Mouse (Mus musculus): ENCODE data around the gene Stkld1. TPM values are rescaled to one million over a fixed set of nuclear protein-coding genes. Genes with fewer than 3 reads are reported as not detected.

The Stkld1 gene
- polyA plus RNA-seq, 1 experiment from 2014 or later, result 0.10 TPM

GRCm38 (mm10) chr2:26909387-26909784 lies 24.5 kb upstream of the Stkld1 start:
- Histone ChIP-seq H3K27me3 (replicated peaks; ENCODE audit: control insufficient read depth, insufficient read depth, low read length) (no peaks in the 10 kb centered on the region), H3K27ac (ENCODE audit: low read depth, low read length) (no peak overlapping the region), H3K9me3 (ENCODE audit: control insufficient read depth) (no peaks in the 10 kb centered on the region), H3K4me2 (replicated peaks; ENCODE audit: low read depth) (peak overlapping the region; percentile 83), H3K4me1 (replicated peaks; ENCODE audit: control insufficient read depth, insufficient read depth, low read length) (peaks cover 8% of the 10 kb centered on the region), H3K4me3 (ENCODE audit: low read depth, low read length) (peak overlapping the region; percentile 71), H3K9ac (ENCODE audit: low read depth, low read length) (peak overlapping the region; percentile 70), H3K36me3 (ENCODE audit: control insufficient read depth, insufficient read depth) (peaks cover 38% of the 10 kb centered on the region)
- TF ChIP-seq CTCF (IDR thresholded peaks at IDR 0.05; ENCODE audit: low read depth), result peak; percentile 50
- no peak for ATAC-seq

GRCm38 (mm10) chr2:26910124-26910993 lies 23.5 kb upstream of the Stkld1 start, which contains the start of the genes Med22 and Rpl7a:
Gene Med22, minus strand, starts transcription at chr2:26910677.
Gene Rpl7a, plus strand, starts transcription at chr2:26910764.
- H3K4me3 ChIP-seq (ENCODE audit: low read depth, low read length), result peak within 1 kb of the TSS; percentile 71
- no peaks in the 10 kb centered on the region for H3K9me3 ChIP-seq (ENCODE audit: control insufficient read depth)
- H3K36me3 ChIP-seq (ENCODE audit: control insufficient read depth, insufficient read depth), result peaks cover 39% of the 10 kb centered on the region
- peak; percentile 91 for ATAC-seq
- TF ChIP-seq CTCF (IDR thresholded peaks at IDR 0.05; ENCODE audit: low read depth), result peak; percentile 25
- under 1% methylated on average over 74 of the region's 74 CpGs for WGBS
- H3K27me3 ChIP-seq (replicated peaks; ENCODE audit: control insufficient read depth, insufficient read depth, low read length), result no peaks in the 10 kb centered on the region
- H3K4me1 ChIP-seq (replicated peaks; ENCODE audit: control insufficient read depth, insufficient read depth, low read length), result peaks cover 8% of the 10 kb centered on the region
- peak within 1 kb of the TSS; percentile 90 for H3K27ac ChIP-seq (ENCODE audit: low read depth, low read length)
- peak within 1 kb of the TSS; percentile 95 for H3K9ac ChIP-seq (ENCODE audit: low read depth, low read length)
- peak within 1 kb of the TSS; percentile 83 for H3K4me2 ChIP-seq (replicated peaks; ENCODE audit: low read depth)

GRCm38 (mm10) chr2:26910994-26911765 lies 22.7 kb upstream of the Stkld1 start:
- H3K36me3 ChIP-seq (ENCODE audit: control insufficient read depth, insufficient read depth), result peaks cover 31% of the 10 kb centered on the region

GRCm38 (mm10) chr2:26912253-26912770 lies 21.5 kb upstream of the Stkld1 start:
- peak overlapping the region; percentile 83 for H3K4me2 ChIP-seq (replicated peaks; ENCODE audit: low read depth)
- TF ChIP-seq CTCF (IDR thresholded peaks at IDR 0.05; ENCODE audit: low read depth), result no peak
- peak overlapping the region; percentile 71 for H3K4me3 ChIP-seq (ENCODE audit: low read depth, low read length)
- 62% methylated on average over 5 of the region's 5 CpGs for WGBS
- peak overlapping the region; percentile 90 for H3K27ac ChIP-seq (ENCODE audit: low read depth, low read length)
- ATAC-seq, result no peak
- peaks cover 12% of the 10 kb centered on the region for H3K4me1 ChIP-seq (replicated peaks; ENCODE audit: control insufficient read depth, insufficient read depth, low read length)
- peaks cover 32% of the 10 kb centered on the region for H3K36me3 ChIP-seq (ENCODE audit: control insufficient read depth, insufficient read depth)
- H3K9ac ChIP-seq (ENCODE audit: low read depth, low read length), result peak overlapping the region; percentile 95
- H3K27me3 ChIP-seq (replicated peaks; ENCODE audit: control insufficient read depth, insufficient read depth, low read length), result no peaks in the 10 kb centered on the region
- H3K9me3 ChIP-seq (ENCODE audit: control insufficient read depth), result no peaks in the 10 kb centered on the region

More at GRCm38 (mm10) chr2:26910994-26911765, 22.7 kb upstream of the Stkld1 start:
- peak overlapping the region; percentile 71 for H3K4me3 ChIP-seq (ENCODE audit: low read depth, low read length)
- no peaks in the 10 kb centered on the region for H3K9me3 ChIP-seq (ENCODE audit: control insufficient read depth)
- no peak for TF ChIP-seq CTCF (IDR thresholded peaks at IDR 0.05; ENCODE audit: low read depth)
- peak overlapping the region; percentile 95 for H3K9ac ChIP-seq (ENCODE audit: low read depth, low read length)
- peaks cover 8% of the 10 kb centered on the region for H3K4me1 ChIP-seq (replicated peaks; ENCODE audit: control insufficient read depth, insufficient read depth, low read length)
- H3K27me3 ChIP-seq (replicated peaks; ENCODE audit: control insufficient read depth, insufficient read depth, low read length), result no peaks in the 10 kb centered on the region
- WGBS, result under 1% methylated on average over 37 of the region's 37 CpGs
- peak; percentile 28 for ATAC-seq
- H3K4me2 ChIP-seq (replicated peaks; ENCODE audit: low read depth), result peak overlapping the region; percentile 83
- H3K27ac ChIP-seq (ENCODE audit: low read depth, low read length), result peak overlapping the region; percentile 90

GRCm38 (mm10) chr2:26913416-26914147 lies 20.3 kb upstream of the Stkld1 start:
- Histone ChIP-seq H3K4me1 (replicated peaks; ENCODE audit: control insufficient read depth, insufficient read depth, low read length) (peaks cover 15% of the 10 kb centered on the region), H3K27ac (ENCODE audit: low read depth, low read length) (no peak overlapping the region), H3K27me3 (replicated peaks; ENCODE audit: control insufficient read depth, insufficient read depth, low read length) (no peaks in the 10 kb centered on the region), H3K9ac (ENCODE audit: low read depth, low read length) (no peak overlapping the region), H3K4me3 (ENCODE audit: low read depth, low read length) (no peak overlapping the region), H3K4me2 (replicated peaks; ENCODE audit: low read depth) (no peak overlapping the region), H3K9me3 (ENCODE audit: control insufficient read depth) (no peaks in the 10 kb centered on the region), H3K36me3 (ENCODE audit: control insufficient read depth, insufficient read depth) (peaks cover 43% of the 10 kb centered on the region)
- no peak for TF ChIP-seq CTCF (IDR thresholded peaks at IDR 0.05; ENCODE audit: low read depth)
- ATAC-seq, result no peak
- WGBS, result 79% methylated on average over 17 of the region's 17 CpGs

Measured in intestine, postnatal 0 days (tissue).